9 mouse cellular contexts compared by ENCODE assay signal in genomic region chr1:72226172-72226886, GRCm38 (mm10). TPM values are rescaled to one million over a fixed set of nuclear protein-coding genes. Genes with fewer than 3 reads are reported as not detected.
A peak's percentile ranks its signal among the peaks of the same experiment; 100 is the strongest.
DNase-seq lines count a peak whose midpoint lies in the region; ATAC-seq and TF ChIP-seq lines count a peak whose summit lies in the region.
"Had no signal": no experiment of that assay in that cellular context is flagged by ENCODE, and none has a peak within 500 bp of the region (broad histone marks: within the 10 kb centered on the region; RNA-seq: fewer than 3 reads in every experiment).

No protein-coding gene starts in this region.

- peak overlapping the region; percentile 41; the same call in 1 of the 2 replicates for H3K9ac ChIP-seq in lung, embryonic 16.5 days (ENCODE audit: low read length)

- H3K27me3 ChIP-seq in testis, adult 2 months (ENCODE audit: control insufficient read depth, insufficient read depth, low read length), result no peaks in the 10 kb centered on the region
- peaks cover 12% of the 10 kb centered on the region; the same call in 1 of the 2 replicates for H3K27me3 ChIP-seq in lung, embryonic 16.5 days (ENCODE audit: control insufficient read depth, insufficient read depth, low read depth, low read length)
- H3K27me3 ChIP-seq in splenic B cell, adult 2 months (ENCODE audit: control insufficient read depth, insufficient read depth, low read length, poor library complexity, severe bottlenecking), result no peaks in the 10 kb centered on the region

- peak overlapping the region; percentile 48 for H3K4me3 ChIP-seq in testis, adult 2 months (ENCODE audit: control insufficient read depth, low read depth, low read length)
- H3K4me3 ChIP-seq in embryonic fibroblast, embryonic 13.5 days (ENCODE audit: insufficient read depth, low read length), result no peak overlapping the region
- peak overlapping the region; percentile 52 for H3K4me3 ChIP-seq in lung, embryonic 16.5 days (ENCODE audit: low read length)

- no peaks in the 10 kb centered on the region for H3K36me3 ChIP-seq in testis, adult 2 months (ENCODE audit: control insufficient read depth, insufficient read depth, low read length)
- H3K36me3 ChIP-seq in lung, embryonic 16.5 days (ENCODE audit: control insufficient read depth, insufficient read depth, low read length), result no peaks in the 10 kb centered on the region
- H3K36me3 ChIP-seq in splenic B cell, adult 2 months (ENCODE audit: control insufficient read depth, insufficient read depth, low read length, poor library complexity, severe bottlenecking), result no peaks in the 10 kb centered on the region

- no peaks in the 10 kb centered on the region for H3K9me3 ChIP-seq in lung, embryonic 16.5 days (ENCODE audit: control insufficient read depth, low read length)

- H3K4me2 ChIP-seq in lung, embryonic 16.5 days (ENCODE audit: low read depth, low read length), result peak overlapping the region; percentile 29; the same call in 1 of the 2 replicates

- peak; percentile 55 for DNase-seq in adrenal gland, postnatal 14 days
- no peak for DNase-seq in adrenal gland, postnatal 25 days
- no peak for DNase-seq in testis, postnatal 10 days (ENCODE audit: low spot score)
- peak; percentile 76 for DNase-seq in splenic B cell, adult 2 months (ENCODE audit: low read depth, low spot score)

- ATAC-seq in inflammation-experienced regulatory T-cells, adult 6 months, result peak; percentile 13
- peak; percentile 84 for ATAC-seq in lung, embryonic 16.5 days (ENCODE audit: low read depth)

- TF ChIP-seq POLR2A in testis, adult 2 months (IDR thresholded peaks at IDR 0.05; ENCODE audit: control insufficient read depth, low read depth, low read length), result no peak
- peak; percentile 97 for TF ChIP-seq POLR2A in embryonic fibroblast, embryonic 13.5 days (IDR thresholded peaks at IDR 0.05; ENCODE audit: low read depth, low read length)

- H3K4me1 ChIP-seq in testis, adult 2 months (ENCODE audit: control insufficient read depth, insufficient read depth, low read length), result peaks cover 8% of the 10 kb centered on the region
- 0 out of 2 replicates have a peak, but pooled peaks cover 3% of the 10 kb centered on the region for H3K4me1 ChIP-seq in embryonic fibroblast, embryonic 13.5 days (ENCODE audit: control insufficient read depth, insufficient read depth, low read length)
- H3K4me1 ChIP-seq in lung, embryonic 16.5 days (replicated peaks; ENCODE audit: control insufficient read depth, insufficient read depth, low read length), result no peaks in the 10 kb centered on the region

- peak overlapping the region; percentile 85 for H3K27ac ChIP-seq in testis, adult 2 months (ENCODE audit: control insufficient read depth, insufficient read depth, low read depth, low read length)
- H3K27ac ChIP-seq in embryonic fibroblast, embryonic 13.5 days (ENCODE audit: insufficient read depth, low read length), result no peak overlapping the region
- H3K27ac ChIP-seq in lung, embryonic 16.5 days (ENCODE audit: low read length), result no peak overlapping the region
- H3K27ac ChIP-seq: macrophage had no signal

- WGBS in lung, embryonic 16.5 days, result 0% methylated on average over 9 of the region's 18 CpGs

- TF ChIP-seq CTCF in testis, adult 2 months (IDR thresholded peaks at IDR 0.05; ENCODE audit: control insufficient read depth, insufficient read depth, insufficient replicate concordance, low read depth, low read length), result no peak
- no peak for TF ChIP-seq CTCF in embryonic fibroblast, embryonic 13.5 days (IDR thresholded peaks at IDR 0.05; ENCODE audit: borderline replicate concordance, insufficient read depth, low read length)

RNA-seq across cellular contexts. Expression of gene Mreg, which starts 14.2 kb away (rescaled TPM):
- 7.5 and 8.0 TPM in 2 replicates for total RNA-seq in adrenal gland, postnatal 14 days (2021)
- total RNA-seq in adrenal gland, postnatal 25 days (2021), result 1.2 and 1.3 TPM in 2 replicates
- 7.4 and 8.1 TPM in 2 replicates for polyA plus RNA-seq in testis, adult 2 months (2012; rRNA removed)
- polyA plus RNA-seq in embryonic fibroblast, embryonic 13.5 days (2011; ENCODE audit: insufficient read length, low read depth, missing spikeins), result 0.67 and 0.85 TPM in 2 replicates
- polyA plus RNA-seq in inflammation-experienced regulatory T-cells, adult 6 months (2017; shearing (Covaris generic)), result under 1 TPM in 1 of 3 experiments, not detected in 2; 0.47 TPM
- 2.7 and 3.3 TPM in 2 replicates for polyA plus RNA-seq in lung, embryonic 16.5 days (2015; fragmentation: Nextera tagmentation; extraction: Ambion mirVana)

RNA-seq across cellular contexts. Expression of gene Pecr, which starts 57.8 kb away (rescaled TPM):
- total RNA-seq in adrenal gland, postnatal 14 days (2021), result 35.9 and 56.7 TPM in 2 replicates
- total RNA-seq in adrenal gland, postnatal 25 days (2021), result 31.0 and 38.9 TPM in 2 replicates
- 1.5 and 1.9 TPM in 2 replicates for polyA plus RNA-seq in testis, adult 2 months (2012; rRNA removed)
- polyA plus RNA-seq in embryonic fibroblast, embryonic 13.5 days (2011; ENCODE audit: insufficient read length, low read depth, missing spikeins), result 16.4 and 17.9 TPM in 2 replicates
- polyA plus RNA-seq in inflammation-experienced regulatory T-cells, adult 6 months (2017; shearing (Covaris generic)), result 1 to 10 TPM; 3.4 to 4.2 (median 4.1) TPM
- polyA plus RNA-seq in lung, embryonic 16.5 days (2015; fragmentation: Nextera tagmentation; extraction: Ambion mirVana), result 20.3 and 20.7 TPM in 2 replicates

RNA-seq across cellular contexts. Expression of gene Tmem169, which starts 57.8 kb away (rescaled TPM):
- total RNA-seq in adrenal gland, postnatal 14 days (2021), result 1.3 and 2.3 TPM in 2 replicates
- total RNA-seq in adrenal gland, postnatal 25 days (2021), result 0.71 and 1.1 TPM in 2 replicates
- polyA plus RNA-seq in testis, adult 2 months (2012; rRNA removed), result 0.08 and 0.17 TPM in 2 replicates
- polyA plus RNA-seq in embryonic fibroblast, embryonic 13.5 days (2011; ENCODE audit: insufficient read length, low read depth, missing spikeins), result 0.33 and 0.47 TPM in 2 replicates
- not detected for polyA plus RNA-seq in inflammation-experienced regulatory T-cells, adult 6 months (2017; shearing (Covaris generic))
- 0.87 and 1.3 TPM in 2 replicates for polyA plus RNA-seq in lung, embryonic 16.5 days (2015; fragmentation: Nextera tagmentation; extraction: Ambion mirVana)
- polyA plus RNA-seq: macrophage had no signal

Comparison
In these comparisons a context has a peak if more than half of its experiments do, and no peak if none do; other contexts are left out.
1. DNase-seq: peak in adrenal gland, postnatal 14 days (single experiment) and splenic B cell, adult 2 months (single experiment); none in adrenal gland, postnatal 25 days (single experiment) and testis, postnatal 10 days (single experiment).